Mouse (Mus musculus): Measurements from ENCODE around the gene Hoxa5. TPM values are rescaled to one million over a fixed set of nuclear protein-coding genes. Genes with fewer than 3 reads are reported as not detected.

The Hoxa5 gene
- polyA plus RNA-seq, 1 experiment from 2014 or later, result 20.9 TPM

DNA sequence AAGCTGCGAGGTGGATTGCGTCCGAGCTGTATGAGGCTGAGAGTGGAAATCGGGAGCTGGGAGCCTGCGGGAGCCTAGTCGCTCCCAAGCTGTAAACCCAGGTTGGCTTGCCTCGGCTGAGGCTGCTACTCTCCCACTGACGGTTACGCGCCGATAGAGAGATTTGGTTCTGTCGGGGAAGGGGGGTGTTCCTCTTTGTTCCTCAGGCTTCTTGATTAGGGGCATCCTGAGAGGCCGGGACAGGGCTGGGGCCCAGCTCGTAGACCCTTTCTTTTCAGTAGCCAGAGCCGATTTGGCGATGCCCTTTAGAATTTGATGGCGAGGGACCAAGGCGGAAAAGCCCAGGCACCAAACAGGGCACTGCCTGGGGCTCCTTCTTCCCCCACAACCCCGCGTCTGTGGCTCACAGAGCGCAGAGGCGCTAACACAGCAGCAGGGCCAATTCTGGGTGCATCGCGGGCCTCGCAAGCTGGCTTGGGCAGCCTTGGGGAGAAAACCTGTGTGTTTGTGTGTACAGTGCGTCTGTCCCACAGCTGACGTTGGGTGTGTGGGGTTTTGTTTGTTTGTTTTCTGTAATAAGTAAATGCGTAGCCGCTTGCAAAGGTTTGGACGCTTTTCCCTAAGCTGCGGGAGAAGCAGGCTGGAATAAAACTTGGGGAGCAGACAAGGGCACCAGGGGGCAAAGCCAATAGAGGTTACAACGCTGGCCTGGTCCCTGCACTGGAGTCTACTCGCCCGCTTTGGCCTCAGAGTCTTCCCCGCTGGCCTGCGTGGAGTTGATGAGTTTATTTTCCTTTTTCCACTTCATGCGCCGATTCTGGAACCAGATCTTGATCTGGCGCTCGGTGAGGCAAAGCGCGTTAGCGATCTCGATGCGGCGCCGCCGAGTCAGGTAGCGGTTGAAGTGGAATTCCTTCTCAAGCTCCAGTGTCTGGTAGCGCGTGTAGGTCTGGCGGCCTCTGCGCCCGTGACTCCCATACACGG lies 1.5 kb upstream of the Hoxa5 start:
- H3K9me3 ChIP-seq (ENCODE audit: control insufficient read depth, low read length), result no peaks in the 10 kb centered on the region
- H3K4me1 ChIP-seq (ENCODE audit: control insufficient read depth, insufficient read depth, low read length), result peaks cover 80% of the 10 kb centered on the region
- peak overlapping the region; percentile 88 for H3K4me3 ChIP-seq (ENCODE audit: low read depth, low read length)
- no peak for ATAC-seq (ENCODE audit: low read depth)
- peak overlapping the region; percentile 98 for H3K9ac ChIP-seq (replicated peaks; ENCODE audit: low read depth, low read length)
- H3K27me3 ChIP-seq (ENCODE audit: control insufficient read depth, insufficient read depth, low read length), result no peaks in the 10 kb centered on the region
- H3K36me3 ChIP-seq (ENCODE audit: control insufficient read depth, insufficient read depth, low read length), result peaks cover 46% of the 10 kb centered on the region
- WGBS, result 2% methylated on average over 55 of the region's 55 CpGs
- H3K4me2 ChIP-seq (ENCODE audit: low read depth, low read length), result peak overlapping the region; percentile 99
- peak overlapping the region; percentile 92 for H3K27ac ChIP-seq (ENCODE audit: low read depth, low read length)

DNA sequence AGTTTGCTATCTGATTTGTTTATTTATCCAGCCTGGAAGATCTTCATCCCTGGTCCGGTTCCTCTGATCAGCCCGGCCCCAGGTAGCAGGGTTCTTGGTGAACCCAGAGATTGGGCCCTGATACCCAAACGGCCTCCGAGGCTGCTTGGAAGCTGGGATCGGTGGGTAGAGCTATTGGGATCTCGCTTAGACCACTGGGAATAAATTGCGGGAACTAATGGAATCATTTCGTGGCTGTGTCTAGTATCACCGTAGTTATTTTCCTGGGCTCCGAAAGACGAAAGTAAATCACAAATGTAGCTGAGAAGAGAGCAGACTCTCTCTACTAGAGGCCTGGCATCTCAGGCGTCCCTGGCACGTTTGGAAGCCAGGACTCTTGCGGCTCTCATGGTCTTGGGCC lies 834 bp upstream of the Hoxa5 start:
- 3% methylated on average over 14 of the region's 14 CpGs for WGBS
- peak overlapping the region; percentile 88 for H3K4me3 ChIP-seq (ENCODE audit: low read depth, low read length)
- peaks cover 86% of the 10 kb centered on the region for H3K4me1 ChIP-seq (ENCODE audit: control insufficient read depth, insufficient read depth, low read length)
- ATAC-seq (ENCODE audit: low read depth), result no peak
- peak overlapping the region; percentile 92 for H3K27ac ChIP-seq (ENCODE audit: low read depth, low read length)
- H3K9me3 ChIP-seq (ENCODE audit: control insufficient read depth, low read length), result no peaks in the 10 kb centered on the region
- H3K27me3 ChIP-seq (ENCODE audit: control insufficient read depth, insufficient read depth, low read length), result no peaks in the 10 kb centered on the region
- peak overlapping the region; percentile 99 for H3K4me2 ChIP-seq (ENCODE audit: low read depth, low read length)
- H3K9ac ChIP-seq (replicated peaks; ENCODE audit: low read depth, low read length), result peak overlapping the region; percentile 98
- H3K36me3 ChIP-seq (ENCODE audit: control insufficient read depth, insufficient read depth, low read length), result peaks cover 48% of the 10 kb centered on the region

DNA sequence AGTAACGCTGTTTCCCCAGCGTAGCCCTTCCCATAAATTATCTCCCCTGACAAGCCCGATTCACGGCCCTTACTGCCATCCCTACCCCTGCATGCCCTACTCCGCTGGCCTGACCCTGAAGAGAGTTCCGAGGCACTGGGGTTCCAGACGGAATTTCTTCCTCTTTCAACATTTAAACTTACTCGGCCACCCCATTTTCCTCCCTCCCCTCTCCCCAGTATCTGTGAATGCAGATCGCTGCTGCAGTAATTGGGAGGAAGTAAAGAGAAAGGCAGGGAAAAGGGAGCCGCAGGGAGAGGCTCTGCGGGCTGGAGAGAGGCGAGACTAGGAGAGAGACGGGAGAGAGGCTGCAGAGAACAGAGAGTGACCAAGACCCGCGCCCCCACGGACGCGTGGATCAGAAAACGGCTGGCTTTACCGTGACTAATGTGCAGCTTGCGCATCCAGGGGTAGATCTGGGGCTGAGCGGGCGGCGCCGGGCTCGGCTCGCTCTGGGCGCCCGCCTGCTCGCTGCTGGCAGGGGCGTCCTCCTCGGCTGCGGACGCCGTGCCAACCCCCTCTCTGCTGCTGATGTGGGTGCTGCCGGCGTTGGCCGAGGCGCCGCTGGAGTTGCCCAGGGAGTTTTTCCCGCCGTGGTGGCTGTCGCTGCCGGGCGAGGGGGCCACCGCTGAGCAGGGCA lies 877 bp downstream of the Hoxa5 start:
- Histone ChIP-seq H3K4me3 (ENCODE audit: low read depth, low read length) (peak overlapping the region; percentile 88), H3K4me1 (ENCODE audit: control insufficient read depth, insufficient read depth, low read length) (peaks cover 80% of the 10 kb centered on the region), H3K9ac (replicated peaks; ENCODE audit: low read depth, low read length) (peak overlapping the region; percentile 98)

DNA sequence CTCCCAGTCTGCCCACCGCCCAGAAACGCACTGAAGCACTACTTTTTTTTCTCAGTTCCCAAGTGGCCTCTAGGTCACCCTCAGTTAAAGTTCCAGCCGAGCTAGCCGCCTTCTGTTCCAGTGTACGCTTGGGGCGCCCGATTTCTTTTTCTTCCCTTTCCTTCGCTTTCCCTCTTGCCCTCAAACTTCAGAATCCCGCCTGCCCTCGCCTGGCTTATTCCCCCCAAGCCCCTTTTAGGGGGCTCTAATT lies 1.3 kb downstream of the Hoxa5 start:
- H3K27ac ChIP-seq (ENCODE audit: low read depth, low read length), result peak overlapping the region; percentile 92
- WGBS, result 3% methylated on average over 10 of the region's 10 CpGs
- peak overlapping the region; percentile 88 for H3K4me3 ChIP-seq (ENCODE audit: low read depth, low read length)
- H3K4me2 ChIP-seq (ENCODE audit: low read depth, low read length), result peak overlapping the region; percentile 99
- no peaks in the 10 kb centered on the region for H3K27me3 ChIP-seq (ENCODE audit: control insufficient read depth, insufficient read depth, low read length)
- peaks cover 48% of the 10 kb centered on the region for H3K36me3 ChIP-seq (ENCODE audit: control insufficient read depth, insufficient read depth, low read length)
- ATAC-seq (ENCODE audit: low read depth), result no peak
- H3K9me3 ChIP-seq (ENCODE audit: control insufficient read depth, low read length), result no peaks in the 10 kb centered on the region
- peak overlapping the region; percentile 98 for H3K9ac ChIP-seq (replicated peaks; ENCODE audit: low read depth, low read length)
- peaks cover 82% of the 10 kb centered on the region for H3K4me1 ChIP-seq (ENCODE audit: control insufficient read depth, insufficient read depth, low read length)

More for the DNA sequence above, 877 bp downstream of the Hoxa5 start:
- H3K27me3 ChIP-seq (ENCODE audit: control insufficient read depth, insufficient read depth, low read length), result no peaks in the 10 kb centered on the region
- H3K4me2 ChIP-seq (ENCODE audit: low read depth, low read length), result peak overlapping the region; percentile 99
- H3K27ac ChIP-seq (ENCODE audit: low read depth, low read length), result peak overlapping the region; percentile 92
- peaks cover 48% of the 10 kb centered on the region for H3K36me3 ChIP-seq (ENCODE audit: control insufficient read depth, insufficient read depth, low read length)
- ATAC-seq (ENCODE audit: low read depth), result no peak; the same call in 1 of the 2 replicates
- under 1% methylated on average over 46 of the region's 46 CpGs for WGBS
- H3K9me3 ChIP-seq (ENCODE audit: control insufficient read depth, low read length), result no peaks in the 10 kb centered on the region

DNA sequence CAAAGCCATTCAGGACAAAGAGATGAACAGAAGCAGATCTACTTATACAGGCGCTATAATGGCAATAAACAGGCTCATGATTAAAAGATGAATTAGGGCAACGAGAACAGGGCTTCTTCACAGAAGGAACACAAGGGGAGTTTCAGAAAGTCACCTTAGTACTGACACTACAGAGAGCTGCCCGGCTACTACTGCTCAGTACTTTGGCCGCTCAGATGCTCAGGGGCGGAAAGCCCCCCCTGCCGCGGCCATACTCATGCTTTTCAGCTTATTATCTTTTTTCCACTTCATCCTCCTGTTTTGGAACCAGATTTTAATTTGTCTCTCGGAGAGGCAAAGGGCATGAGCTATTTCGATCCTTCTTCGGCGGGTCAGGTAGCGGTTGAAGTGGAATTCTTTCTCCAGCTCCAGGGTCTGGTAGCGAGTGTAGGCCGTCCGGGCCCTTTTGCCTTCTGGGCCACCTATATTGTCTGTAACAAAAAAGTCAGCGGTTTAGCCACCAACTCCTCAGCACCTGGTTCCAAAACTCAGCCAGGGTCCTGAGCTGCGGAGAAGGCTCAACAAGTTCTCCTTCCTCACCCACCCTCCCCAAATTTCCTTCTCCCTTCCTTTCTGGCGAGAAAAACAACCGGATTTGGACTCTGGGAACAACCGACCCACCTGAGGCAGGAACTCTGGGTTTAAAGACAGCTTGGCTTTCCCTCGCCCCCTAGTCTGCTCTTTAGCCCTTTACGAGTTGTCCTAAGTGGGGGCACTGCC lies 1.8 kb downstream of the Hoxa5 start:
- H3K36me3 ChIP-seq (ENCODE audit: control insufficient read depth, insufficient read depth, low read length), result peaks cover 48% of the 10 kb centered on the region
- H3K4me1 ChIP-seq (ENCODE audit: control insufficient read depth, insufficient read depth, low read length), result peaks cover 84% of the 10 kb centered on the region
- H3K27ac ChIP-seq (ENCODE audit: low read depth, low read length), result peak overlapping the region; percentile 92
- H3K27me3 ChIP-seq (ENCODE audit: control insufficient read depth, insufficient read depth, low read length), result no peaks in the 10 kb centered on the region
- WGBS, result 6% methylated on average over 22 of the region's 22 CpGs
- peak overlapping the region; percentile 99 for H3K4me2 ChIP-seq (ENCODE audit: low read depth, low read length)
- ATAC-seq (ENCODE audit: low read depth), result no peak
- peak overlapping the region; percentile 98 for H3K9ac ChIP-seq (replicated peaks; ENCODE audit: low read depth, low read length)
- no peaks in the 10 kb centered on the region for H3K9me3 ChIP-seq (ENCODE audit: control insufficient read depth, low read length)
- peak overlapping the region; percentile 88 for H3K4me3 ChIP-seq (ENCODE audit: low read depth, low read length)

DNA sequence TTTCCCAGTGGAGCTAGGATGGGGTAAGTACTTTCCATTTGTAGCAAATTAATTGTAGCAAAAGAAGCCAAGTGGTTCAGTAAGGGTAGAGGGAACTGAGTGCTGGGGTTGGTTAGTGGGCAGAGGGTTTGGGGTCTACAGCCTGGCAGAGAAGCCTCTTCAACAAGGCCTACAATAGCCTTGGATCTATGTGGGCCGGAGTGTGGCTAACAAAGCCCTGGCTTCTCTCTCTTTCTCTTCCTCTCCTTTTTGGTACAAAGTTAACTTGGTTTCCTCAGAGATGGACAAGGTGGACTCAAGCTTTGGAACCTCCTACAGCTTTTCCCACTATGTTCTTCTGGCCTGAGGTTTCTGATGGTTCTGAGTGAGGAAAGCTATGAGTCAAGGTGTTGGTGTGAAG lies 3.1 kb downstream of the Hoxa5 start:
- WGBS, result 0% methylated on average over 1 of the region's 1 CpGs
- Histone ChIP-seq H3K27ac (ENCODE audit: low read depth, low read length) (peak overlapping the region; percentile 35), H3K27me3 (ENCODE audit: control insufficient read depth, insufficient read depth, low read length) (no peaks in the 10 kb centered on the region), H3K4me1 (ENCODE audit: control insufficient read depth, insufficient read depth, low read length) (peaks cover 84% of the 10 kb centered on the region), H3K9me3 (ENCODE audit: control insufficient read depth, low read length) (no peaks in the 10 kb centered on the region), H3K9ac (replicated peaks; ENCODE audit: low read depth, low read length) (no peak overlapping the region), H3K4me3 (ENCODE audit: low read depth, low read length) (peak overlapping the region; percentile 11; the same call in 1 of the 2 replicates), H3K36me3 (ENCODE audit: control insufficient read depth, insufficient read depth, low read length) (peaks cover 43% of the 10 kb centered on the region), H3K4me2 (ENCODE audit: low read depth, low read length) (peak overlapping the region; percentile 99)
- ATAC-seq (ENCODE audit: low read depth), result no peak

DNA sequence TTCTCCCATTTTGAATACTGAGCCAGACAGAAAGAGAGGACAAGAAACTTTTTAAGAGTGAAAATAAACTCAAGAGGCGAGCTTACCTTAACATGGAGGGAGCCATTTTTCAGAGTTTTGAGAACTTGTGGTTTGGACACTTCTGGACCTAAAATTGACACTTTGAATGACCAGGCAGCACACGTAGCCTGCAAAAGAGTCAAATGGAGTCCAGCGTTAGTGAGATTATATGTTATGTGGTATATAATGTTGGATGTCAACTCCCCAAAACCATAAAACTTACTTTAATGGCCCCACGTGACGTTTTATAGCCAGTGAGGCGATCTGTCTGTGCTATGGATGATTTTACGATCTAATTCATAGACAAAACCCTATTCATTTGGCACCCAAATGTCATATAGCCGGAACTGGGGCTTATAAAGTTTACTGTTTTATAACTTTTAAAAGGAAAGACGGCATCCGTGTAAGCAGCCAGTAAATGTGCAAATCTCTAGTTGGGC lies 3.6 kb downstream of the Hoxa5 start:
- peaks cover 39% of the 10 kb centered on the region for H3K36me3 ChIP-seq (ENCODE audit: control insufficient read depth, insufficient read depth, low read length)
- H3K9ac ChIP-seq (replicated peaks; ENCODE audit: low read depth, low read length), result no peak overlapping the region; the same call in 1 of the 2 replicates
- peak overlapping the region; percentile 99 for H3K4me2 ChIP-seq (ENCODE audit: low read depth, low read length)
- WGBS, result 9% methylated on average over 10 of the region's 10 CpGs
- H3K4me1 ChIP-seq (ENCODE audit: control insufficient read depth, insufficient read depth, low read length), result peaks cover 84% of the 10 kb centered on the region
- H3K9me3 ChIP-seq (ENCODE audit: control insufficient read depth, low read length), result no peaks in the 10 kb centered on the region
- peak overlapping the region; percentile 35 for H3K27ac ChIP-seq (ENCODE audit: low read depth, low read length)
- no peaks in the 10 kb centered on the region for H3K27me3 ChIP-seq (ENCODE audit: control insufficient read depth, insufficient read depth, low read length)
- peak overlapping the region; percentile 11; the same call in 1 of the 2 replicates for H3K4me3 ChIP-seq (ENCODE audit: low read depth, low read length)
- ATAC-seq (ENCODE audit: low read depth), result no peak

DNA sequence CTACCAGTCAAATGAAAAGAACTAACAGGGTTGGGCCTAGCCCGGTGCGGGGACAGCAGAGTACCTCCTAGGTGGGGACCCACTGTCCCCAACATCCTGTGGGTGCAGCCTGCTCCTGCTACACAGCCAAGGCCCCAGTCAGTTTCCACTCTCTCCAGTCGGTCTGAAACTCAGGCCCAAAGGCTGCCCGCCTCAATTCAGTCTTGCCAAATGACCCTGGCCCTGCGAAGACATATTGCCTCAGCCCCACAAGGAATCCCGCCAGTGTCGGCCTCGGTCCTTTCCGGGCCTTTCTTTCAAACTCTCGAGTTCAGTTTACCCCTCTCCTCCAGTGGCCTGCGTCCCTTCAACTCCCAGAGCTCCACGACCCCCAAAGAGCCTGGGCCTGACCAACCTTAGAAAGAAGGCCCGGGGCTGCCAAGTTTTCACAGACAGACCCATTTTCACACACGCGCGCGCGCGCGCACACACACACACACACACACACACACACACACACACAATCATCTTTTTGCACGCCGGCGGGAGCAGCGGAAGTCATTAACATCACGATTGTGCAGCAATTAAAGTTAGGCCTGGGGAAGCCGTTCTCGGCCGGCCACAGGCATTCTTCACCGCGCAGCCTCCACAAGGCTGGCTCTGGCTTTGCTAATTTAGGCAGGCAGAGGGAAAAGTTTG lies 4.2 kb downstream of the Hoxa5 start:
- Histone ChIP-seq H3K4me3 (ENCODE audit: low read depth, low read length) (peak overlapping the region; percentile 11; the same call in 1 of the 2 replicates), H3K36me3 (ENCODE audit: control insufficient read depth, insufficient read depth, low read length) (peaks cover 33% of the 10 kb centered on the region), H3K4me1 (ENCODE audit: control insufficient read depth, insufficient read depth, low read length) (peaks cover 82% of the 10 kb centered on the region), H3K9me3 (ENCODE audit: control insufficient read depth, low read length) (no peaks in the 10 kb centered on the region), H3K4me2 (ENCODE audit: low read depth, low read length) (peak overlapping the region; percentile 99), H3K27ac (ENCODE audit: low read depth, low read length) (peak overlapping the region; percentile 35), H3K27me3 (ENCODE audit: control insufficient read depth, insufficient read depth, low read length) (no peaks in the 10 kb centered on the region), H3K9ac (replicated peaks; ENCODE audit: low read depth, low read length) (no peak overlapping the region; the same call in 1 of the 2 replicates)
- ATAC-seq (ENCODE audit: low read depth), result no peak
- 4% methylated on average over 30 of the region's 30 CpGs for WGBS
